Mouse (Mus musculus) myocyte (in vitro differentiated cells): ENCODE data around the gene Rhox3f. TPM values are rescaled to one million over a fixed set of nuclear protein-coding genes. Genes with fewer than 3 reads are reported as not detected.
"Not testable (repeated sequence)": the region's sequence is repeated elsewhere in the genome, so short reads cannot be mapped to it uniquely, and the experiment has no call there.

Experiments used
- H3K27me3 ChIP-seq: one replicate; pipeline ENCODE4 v1.6.1; 2011; ENCODE audit not compliant: control insufficient read depth, insufficient read depth, insufficient read length
- H3K36me3 ChIP-seq: one replicate; pipeline ENCODE4 v1.6.1; 2011; ENCODE audit not compliant: control insufficient read depth, insufficient read depth
- H3K4me2 ChIP-seq: one replicate; pipeline ENCODE4 v1.6.1; 2011; ENCODE audit warnings: low read depth, control low read depth
- H3K4me3 ChIP-seq: one replicate; pipeline ENCODE4 v1.5.1; 2011; ENCODE audit warnings: mild to moderate bottlenecking, control low read depth, moderate library complexity
- H3K79me2 ChIP-seq: one replicate; pipeline ENCODE4 v1.6.1; 2011; ENCODE audit not compliant: control insufficient read depth, insufficient read depth
- H3ac ChIP-seq: one replicate; pipeline ENCODE4 v1.6.1; 2011; ENCODE audit not compliant: control insufficient read depth, insufficient read length
- polyA plus RNA-seq: library from polyadenylated mRNA; unstranded; fragments of >200 nt; fragmentation: generic; extraction: Trizol; gene quantifications from one replicate; pipeline ENCODE4 v1.2.1, GENCODE M21; 2012; ENCODE audit warnings: missing spikeins

The Rhox3f gene
- not detected for polyA plus RNA-seq

- not testable (repeated sequence) for H3K27me3 ChIP-seq, H3K36me3 ChIP-seq, H3ac ChIP-seq, H3K4me3 ChIP-seq, H3K79me2 ChIP-seq, H3K4me2 ChIP-seq
These were observed at the start of gene Rhox3f for GRCm38 (mm10) chrX:37580692-37581091. Gene Rhox3f (plus strand): TSS chrX:37580992.

- H3K36me3 ChIP-seq, H3K79me2 ChIP-seq, H3K27me3 ChIP-seq, H3K4me2 ChIP-seq, H3ac ChIP-seq, H3K4me3 ChIP-seq: not testable (repeated sequence)
These were observed 39.1 kb upstream of the Rhox3f start, which contains the start of gene Rhox3e for GRCm38 (mm10) chrX:37541719-37542118. Gene Rhox3e (plus strand): TSS chrX:37542019.

- not testable (repeated sequence) for H3K79me2 ChIP-seq, H3K4me2 ChIP-seq, H3K27me3 ChIP-seq, H3ac ChIP-seq, H3K36me3 ChIP-seq, H3K4me3 ChIP-seq
These were observed 23.7 kb upstream of the Rhox3f start, which contains the start of gene Rhox4e for GRCm38 (mm10) chrX:37557112-37557511. Gene Rhox4e (plus strand): TSS chrX:37557412.

- not testable (repeated sequence) for H3K36me3 ChIP-seq, H3K4me3 ChIP-seq, H3K4me2 ChIP-seq, H3K79me2 ChIP-seq, H3K27me3 ChIP-seq, H3ac ChIP-seq
These were observed 9.7 kb upstream of the Rhox3f start, which contains the start of gene Rhox2f for GRCm38 (mm10) chrX:37571105-37571504. Gene Rhox2f (plus strand): TSS chrX:37571405.

- H3K4me2 ChIP-seq, H3K79me2 ChIP-seq, H3K27me3 ChIP-seq, H3ac ChIP-seq, H3K36me3 ChIP-seq, H3K4me3 ChIP-seq: not testable (repeated sequence)
These were observed 8.2 kb upstream of the Rhox3f start for GRCm38 (mm10) chrX:37572638-37573037.

- H3K4me2 ChIP-seq, result not testable (repeated sequence)
These were observed 26.8 kb downstream of the Rhox3f start, which contains the start of gene Rhox4f for GRCm38 (mm10) chrX:37607604-37608003. Gene Rhox4f (minus strand): TSS chrX:37607704.

GRCm38 (mm10) chrX:37628512-37628911 lies 47.7 kb downstream of the Rhox3f start, which contains the start of gene Rhox3g:
Gene Rhox3g (minus strand): TSS chrX:37628612.
- H3ac ChIP-seq, H3K27me3 ChIP-seq, H3K79me2 ChIP-seq, H3K36me3 ChIP-seq, H3K4me3 ChIP-seq: not testable (repeated sequence)
- peak within 1 kb of the TSS; percentile 2 for H3K4me2 ChIP-seq

More at GRCm38 (mm10) chrX:37607604-37608003, 26.8 kb downstream of the Rhox3f start, which contains the start of gene Rhox4f:
- not testable (repeated sequence) for H3K27me3 ChIP-seq, H3K79me2 ChIP-seq, H3K4me3 ChIP-seq, H3K36me3 ChIP-seq, H3ac ChIP-seq

Other genes with a start within 250 kb of the Rhox3f start
- gene Rhox3a2, start 201.0 kb upstream of the Rhox3f start, polyA plus RNA-seq, result not detected
- not detected for gene Rhox4a2, start 190.1 kb upstream of the Rhox3f start, polyA plus RNA-seq
- not detected for gene Rhox2b, start 168.9 kb upstream of the Rhox3f start, polyA plus RNA-seq
- gene Rhox4b, start 148.5 kb upstream of the Rhox3f start, polyA plus RNA-seq, result not detected
- gene Rhox2c, start 127.3 kb upstream of the Rhox3f start, polyA plus RNA-seq, result not detected
- gene Rhox3c, start 122.4 kb upstream of the Rhox3f start, polyA plus RNA-seq, result not detected
- gene Rhox4c, start 100.7 kb upstream of the Rhox3f start, polyA plus RNA-seq, result not detected
- gene Rhox2d, start 87.6 kb upstream of the Rhox3f start, polyA plus RNA-seq, result not detected
- not detected for gene Rhox4d, start 66.6 kb upstream of the Rhox3f start, polyA plus RNA-seq
- gene Rhox2e, start 50.5 kb upstream of the Rhox3f start, polyA plus RNA-seq, result not detected
- gene Rhox3e, start 39.0 kb upstream of the Rhox3f start, polyA plus RNA-seq, result not detected
- gene Rhox4e, start 23.6 kb upstream of the Rhox3f start, polyA plus RNA-seq, result not detected
- gene Rhox2f, start 9.6 kb upstream of the Rhox3f start, polyA plus RNA-seq, result not detected
- gene Rhox4f, start 26.7 kb downstream of the Rhox3f start, polyA plus RNA-seq, result not detected
- not detected for gene Rhox3g, start 47.6 kb downstream of the Rhox3f start, polyA plus RNA-seq
- gene Rhox2g, start 62.5 kb downstream of the Rhox3f start, polyA plus RNA-seq, result not detected
- gene Rhox4g, start 70.3 kb downstream of the Rhox3f start, polyA plus RNA-seq, result not detected
- not detected for gene Rhox3h, start 87.8 kb downstream of the Rhox3f start, polyA plus RNA-seq
- not detected for gene Rhox2h, start 92.3 kb downstream of the Rhox3f start, polyA plus RNA-seq
- gene Rhox5, start 223.8 kb downstream of the Rhox3f start, polyA plus RNA-seq, result 4.4 TPM
- gene Rhox6, start 245.9 kb downstream of the Rhox3f start, polyA plus RNA-seq, result not detected